Mouse (Mus musculus): ENCODE measurements around the gene Zfp579.

The Zfp579 gene

DNA sequence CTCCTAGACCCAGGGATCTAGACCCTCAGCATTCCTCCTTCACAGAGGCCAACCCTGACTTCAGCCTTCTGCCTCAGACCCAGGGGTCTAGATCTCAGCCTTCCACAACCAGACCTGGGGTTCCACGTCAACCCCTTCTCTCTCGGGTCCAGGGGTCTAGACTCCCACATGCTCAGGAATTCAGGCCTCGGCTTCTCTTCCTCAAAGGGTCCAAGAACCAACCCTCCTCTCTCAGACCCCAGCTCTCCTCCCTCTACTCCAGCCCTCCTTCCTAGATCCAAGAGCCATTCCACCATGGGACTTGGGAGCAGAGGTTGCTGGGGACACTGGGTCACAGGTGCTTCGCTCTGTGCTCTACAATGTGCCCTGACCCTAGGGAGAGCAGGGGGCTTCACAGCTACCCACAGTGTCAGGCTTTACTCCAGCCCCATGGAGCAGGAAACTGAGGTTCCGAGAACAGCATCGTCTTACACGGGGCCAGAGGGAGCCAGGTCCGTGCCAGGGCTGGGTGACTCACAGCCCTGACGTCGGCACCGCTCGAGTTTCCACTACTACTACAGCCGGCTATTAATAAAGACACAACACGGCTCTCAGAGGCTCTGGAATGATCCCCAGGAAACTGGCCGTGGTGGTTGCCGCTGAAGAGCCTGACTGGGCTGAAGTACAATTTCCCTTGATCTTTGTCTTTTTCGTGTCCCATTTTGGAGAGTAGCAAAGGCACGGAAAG lies 23.5 kb downstream of the Zfp579 start:
- in situ Hi-C loops (cut with MboI; ENCODE audit: low pct_unique_long_range_greater_than_20kb in 1 of 2, low sequenced_read_pairs in 2 of 2, unreplicated experiment in 1 of 2): no loop called here

DNA sequence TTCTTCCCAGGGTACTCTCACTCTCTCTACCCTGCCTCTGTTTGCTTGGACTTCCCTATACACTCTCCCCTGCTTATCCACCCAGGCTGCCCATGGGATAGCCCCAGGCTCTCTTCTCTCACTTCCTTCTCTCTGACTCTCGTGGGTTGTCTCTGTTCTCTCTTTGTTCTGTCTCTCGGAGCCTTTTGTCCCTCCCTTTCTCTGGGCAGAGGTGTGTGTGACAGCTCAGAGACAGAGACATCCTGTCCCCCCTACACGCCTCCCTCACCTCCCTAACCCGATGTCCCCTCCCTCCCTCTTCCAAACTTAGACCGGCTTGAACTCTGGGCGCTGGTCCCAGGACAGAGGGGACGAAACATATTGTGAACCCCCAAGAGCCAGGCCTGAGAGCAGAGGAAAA lies 24.2 kb downstream of the Zfp579 start:
- in situ Hi-C loops (cut with MboI; ENCODE audit: low pct_unique_long_range_greater_than_20kb in 1 of 2, low sequenced_read_pairs in 2 of 2, unreplicated experiment in 1 of 2): no loop called here

DNA sequence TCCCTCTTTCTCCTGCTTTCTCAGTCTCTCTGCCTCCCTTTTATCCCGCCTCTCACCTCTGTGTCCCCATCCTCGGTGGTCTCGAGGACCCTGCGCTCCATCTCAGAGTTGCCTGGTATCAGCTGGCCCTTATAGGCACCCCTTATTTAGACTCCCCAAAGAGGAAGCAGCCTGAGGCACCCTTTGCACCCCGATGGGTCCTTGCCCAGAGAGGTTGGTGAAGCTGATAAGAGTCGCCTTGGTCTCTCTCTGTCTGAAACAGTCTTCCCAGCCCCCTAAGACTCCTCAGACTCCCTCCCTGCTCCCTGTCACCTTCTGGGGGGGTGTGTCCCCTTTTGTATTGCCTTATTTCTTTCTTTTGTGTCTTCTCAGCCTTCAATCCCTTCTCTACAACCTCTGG lies 24.9 kb downstream of the Zfp579 start, which contains the start of gene Sbk3:
Gene Sbk3 (minus strand): TSS at position 101 of the 400 bp plus-strand sequence.
- in situ Hi-C loops (cut with MboI; ENCODE audit: low pct_unique_long_range_greater_than_20kb in 1 of 2, low sequenced_read_pairs in 2 of 2, unreplicated experiment in 1 of 2): no loop called here

DNA sequence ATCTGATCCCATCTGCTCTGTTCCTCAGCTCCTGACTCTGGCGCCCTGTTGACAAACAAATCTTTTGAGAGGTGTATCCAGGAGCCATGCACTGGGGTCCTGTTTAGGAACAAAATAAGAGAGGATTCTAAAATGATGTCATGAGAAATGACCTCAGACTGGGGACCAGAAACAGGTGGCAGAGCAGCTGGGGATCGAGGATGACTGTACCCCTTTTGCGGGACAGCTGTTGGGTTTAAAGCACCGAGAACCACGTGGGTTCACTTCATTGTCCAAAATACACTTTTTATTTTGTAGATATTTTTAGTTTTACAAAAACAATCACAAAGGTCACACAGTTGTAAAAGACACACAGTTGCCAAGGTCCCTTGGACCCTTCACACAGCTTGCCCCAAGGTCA lies 31.0 kb downstream of the Zfp579 start:
- in situ Hi-C loops (cut with MboI; ENCODE audit: low pct_unique_long_range_greater_than_20kb in 1 of 2, low sequenced_read_pairs in 2 of 2, unreplicated experiment in 1 of 2): no loop called here

DNA sequence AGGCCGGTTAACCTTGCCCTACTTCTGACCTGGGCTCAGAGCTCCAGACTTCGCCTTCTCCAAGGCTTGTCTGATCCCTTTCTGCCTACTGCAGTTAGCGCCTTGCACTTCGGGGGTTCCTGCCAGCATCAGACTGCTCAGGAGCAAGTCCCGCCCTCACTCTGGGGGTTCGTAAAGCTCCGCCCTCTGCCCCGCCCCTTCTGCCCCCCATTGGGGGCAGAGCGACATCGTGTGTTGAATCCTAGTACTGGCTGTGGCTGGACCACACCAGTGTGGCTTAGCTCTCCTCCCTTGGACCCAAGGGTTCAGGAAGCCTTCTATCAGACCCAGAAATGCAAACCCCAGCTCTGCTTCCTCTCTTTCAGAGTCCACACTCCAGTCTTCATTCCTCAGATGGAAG lies 31.7 kb downstream of the Zfp579 start, which contains the start of gene Sbk2:
Gene Sbk2 (minus strand): TSS at position 135 of the 400 bp plus-strand sequence.
- in situ Hi-C loops (cut with MboI; ENCODE audit: low pct_unique_long_range_greater_than_20kb in 1 of 2, low sequenced_read_pairs in 2 of 2, unreplicated experiment in 1 of 2): no loop called here

DNA sequence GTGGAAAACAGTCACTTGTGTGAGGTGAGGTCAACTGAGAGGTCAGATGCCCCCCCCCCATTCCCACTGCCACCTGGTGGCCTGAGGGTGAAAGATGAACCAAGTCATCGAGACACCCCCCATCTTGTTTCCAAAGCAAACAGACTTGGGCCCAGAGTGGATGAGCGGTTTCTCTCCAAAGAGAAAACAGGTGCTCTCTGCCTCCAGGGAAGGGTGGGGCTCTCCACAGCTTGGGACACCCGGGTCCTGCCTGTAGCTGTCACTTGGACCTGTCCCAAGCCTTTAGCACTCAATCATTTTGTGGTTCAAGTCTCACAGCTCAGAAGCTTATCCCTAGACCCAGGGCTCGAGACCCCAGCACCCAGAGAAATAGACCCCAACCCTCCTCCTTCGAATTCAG lies 32.4 kb downstream of the Zfp579 start:
- in situ Hi-C loops (cut with MboI; ENCODE audit: low pct_unique_long_range_greater_than_20kb in 1 of 2, low sequenced_read_pairs in 2 of 2, unreplicated experiment in 1 of 2): no loop called here

DNA sequence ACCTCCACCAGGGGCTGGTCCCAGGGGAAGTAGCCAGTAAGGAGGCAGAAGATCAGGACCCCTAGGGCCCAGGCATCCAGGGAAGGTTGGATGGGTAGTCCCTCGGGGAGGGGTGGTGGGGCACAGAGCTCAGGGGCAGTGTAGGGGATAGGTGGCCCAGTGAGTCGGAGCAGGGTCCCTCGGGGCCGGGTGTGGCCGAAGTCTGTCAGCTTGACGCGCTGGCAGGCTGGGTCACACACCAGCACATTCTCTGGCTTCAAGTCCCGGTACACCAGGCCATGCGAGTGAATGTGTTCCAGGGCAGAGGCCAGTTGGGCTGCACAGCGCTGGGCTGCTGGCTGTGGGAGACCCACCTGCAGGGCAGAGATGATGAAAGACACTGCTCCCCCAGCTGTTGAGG lies 38.6 kb downstream of the Zfp579 start:
- in situ Hi-C loops (cut with MboI; ENCODE audit: low pct_unique_long_range_greater_than_20kb in 1 of 2, low sequenced_read_pairs in 2 of 2, unreplicated experiment in 1 of 2): no loop called here

DNA sequence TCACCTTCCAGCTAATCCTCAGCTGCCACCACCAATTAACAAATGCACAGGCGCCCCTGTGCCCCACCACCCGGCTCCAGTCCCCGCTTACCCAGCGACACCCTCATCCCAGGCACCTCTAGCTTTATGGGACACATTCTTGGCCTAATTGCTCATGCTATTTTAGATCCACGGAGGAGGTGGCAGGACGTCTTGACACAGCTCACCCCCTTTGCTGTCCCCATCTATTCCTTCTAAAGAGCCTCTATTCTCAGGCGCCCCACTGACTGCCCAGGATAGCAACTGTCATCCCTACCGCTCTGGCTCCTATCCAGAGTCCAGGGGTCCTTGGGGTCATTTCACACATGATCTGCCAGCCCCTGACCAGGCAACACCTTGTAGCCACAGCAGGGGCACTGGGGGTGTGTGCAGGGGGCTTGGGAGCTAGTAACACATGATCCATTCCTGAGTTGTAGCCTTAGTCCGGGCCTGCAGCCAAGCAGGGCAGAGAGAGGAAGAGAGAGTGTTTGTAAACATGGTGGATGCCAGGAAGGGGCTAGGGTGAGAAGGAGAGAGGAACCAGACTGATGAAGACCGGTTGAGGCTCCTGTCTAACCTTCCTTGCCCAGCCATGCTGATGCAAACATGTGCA lies 42.0 kb downstream of the Zfp579 start:
- in situ Hi-C loops (cut with MboI; ENCODE audit: low pct_unique_long_range_greater_than_20kb in 1 of 2, low sequenced_read_pairs in 2 of 2, unreplicated experiment in 1 of 2): no loop called here

DNA sequence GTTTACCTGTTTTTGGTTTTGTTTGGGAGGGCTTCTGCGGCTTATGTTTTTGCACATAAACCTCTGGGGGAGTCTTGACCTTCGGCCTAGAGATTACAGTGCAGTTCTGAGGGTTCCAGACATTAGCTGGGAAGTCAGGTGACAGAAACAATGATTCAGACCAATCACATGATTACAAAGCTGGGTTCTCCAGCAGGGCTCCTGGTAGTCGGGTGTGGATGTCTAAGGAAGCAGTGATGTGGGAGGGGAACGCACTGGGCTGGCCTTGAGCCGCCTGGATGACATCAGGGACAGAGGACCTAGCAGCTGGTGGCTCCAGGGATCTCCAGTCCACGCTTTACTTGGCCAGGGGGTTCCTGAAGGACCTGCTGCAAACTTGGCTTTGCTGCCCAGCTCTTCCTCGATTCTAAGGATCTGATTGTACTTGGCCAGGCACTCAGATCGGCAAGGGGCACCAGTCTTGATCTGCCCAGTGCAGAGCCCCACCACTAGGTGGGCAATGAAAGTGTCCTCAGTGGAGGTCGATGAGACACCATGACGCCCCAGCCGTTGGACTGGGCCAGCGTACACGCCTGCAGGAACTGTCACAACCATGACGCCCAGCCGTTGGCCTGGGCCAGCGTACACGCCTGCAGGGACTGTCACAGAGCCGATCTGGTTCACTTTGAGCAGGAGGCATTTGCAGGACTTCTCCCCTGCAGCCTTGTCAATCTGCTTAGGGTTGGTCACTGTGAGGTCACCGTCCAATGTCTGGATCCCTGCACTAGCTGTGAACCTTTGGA lies 45.2 kb downstream of the Zfp579 start:
- in situ Hi-C loops (cut with MboI; ENCODE audit: low pct_unique_long_range_greater_than_20kb in 1 of 2, low sequenced_read_pairs in 2 of 2, unreplicated experiment in 1 of 2): no loop called here

DNA sequence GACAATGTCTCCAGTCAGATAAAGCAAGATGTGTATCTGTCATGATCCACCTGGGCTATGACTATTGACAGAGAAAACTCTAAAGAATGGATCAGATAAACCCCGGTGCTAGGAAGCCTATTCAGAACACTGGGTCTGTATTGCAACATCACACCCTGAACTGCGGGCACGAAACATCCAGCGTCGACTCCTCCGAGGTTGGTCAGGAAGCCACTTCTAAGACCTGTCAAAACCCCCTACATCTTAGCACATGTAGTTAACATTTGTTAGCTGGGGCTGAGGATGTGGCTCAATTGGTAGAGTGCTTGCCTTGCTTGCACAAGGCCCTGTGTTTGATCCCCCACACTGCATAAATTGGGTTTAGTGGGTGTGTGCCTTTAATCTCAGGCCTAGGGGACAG lies 47.6 kb downstream of the Zfp579 start:
- in situ Hi-C loops (cut with MboI; ENCODE audit: low pct_unique_long_range_greater_than_20kb in 1 of 2, low sequenced_read_pairs in 2 of 2, unreplicated experiment in 1 of 2): loop anchor here in 1 of 2 experiments (10.0 kb wide), 1 partner anchor 394 kb away; no protein-coding TSS in a partner anchor

DNA sequence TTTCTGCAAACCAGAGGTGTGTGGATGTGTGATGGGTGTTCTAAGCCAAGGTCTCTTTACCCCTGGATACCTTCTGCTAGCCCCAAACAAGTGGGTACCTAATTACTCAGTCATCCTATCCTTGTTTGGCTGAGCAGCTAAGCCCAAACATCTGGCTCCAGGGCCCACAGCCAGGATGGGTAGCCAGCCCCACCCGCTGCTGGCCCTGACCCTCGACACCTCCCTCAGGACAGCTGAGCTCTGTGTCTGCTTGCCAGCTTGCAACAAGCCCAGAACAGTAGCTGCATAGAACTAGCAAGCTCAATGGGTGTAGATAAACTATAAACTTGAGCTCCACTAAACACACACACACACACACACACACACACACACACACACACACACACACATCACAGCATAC lies 48.1 kb downstream of the Zfp579 start:
- in situ Hi-C loops (cut with MboI; ENCODE audit: low pct_unique_long_range_greater_than_20kb in 1 of 2, low sequenced_read_pairs in 2 of 2, unreplicated experiment in 1 of 2): loop anchor here in 1 of 2 experiments (10.0 kb wide), 1 partner anchor 393 kb away; no protein-coding TSS in a partner anchor

DNA sequence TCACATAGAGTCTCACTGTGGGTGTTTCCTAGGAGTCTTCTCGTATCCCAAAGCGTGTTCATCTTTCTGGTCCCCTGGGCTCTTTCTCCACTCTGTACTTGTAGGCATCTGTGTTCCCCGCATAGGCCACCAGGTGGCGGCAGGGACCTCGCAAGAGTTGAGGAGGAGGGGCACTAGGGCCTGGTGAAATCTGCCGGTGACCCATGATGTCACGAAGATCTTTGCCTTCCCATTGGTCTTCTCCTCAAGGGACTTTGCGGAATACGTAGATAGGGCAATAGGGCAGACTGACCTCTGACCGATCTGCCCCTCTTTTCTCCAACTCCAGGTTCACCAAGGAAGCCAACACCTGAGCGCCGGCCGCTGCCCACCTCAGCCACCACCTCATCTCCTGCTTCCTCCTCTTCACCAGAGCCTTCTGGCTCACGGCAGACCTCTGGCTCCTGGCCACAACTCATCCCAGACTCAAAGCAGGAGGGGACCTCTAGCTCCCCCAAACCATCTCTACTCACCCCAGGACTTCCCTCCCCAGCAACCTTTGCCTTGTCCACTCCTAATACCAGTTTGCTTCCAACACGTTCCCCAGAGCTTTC lies 52.6 kb downstream of the Zfp579 start:
- in situ Hi-C loops (cut with MboI; ENCODE audit: low pct_unique_long_range_greater_than_20kb in 1 of 2, low sequenced_read_pairs in 2 of 2, unreplicated experiment in 1 of 2): loop anchor here (5.0 to 10.0 kb wide), 3 partner anchors 34 to 389 kb away; no protein-coding TSS in a partner anchor

DNA sequence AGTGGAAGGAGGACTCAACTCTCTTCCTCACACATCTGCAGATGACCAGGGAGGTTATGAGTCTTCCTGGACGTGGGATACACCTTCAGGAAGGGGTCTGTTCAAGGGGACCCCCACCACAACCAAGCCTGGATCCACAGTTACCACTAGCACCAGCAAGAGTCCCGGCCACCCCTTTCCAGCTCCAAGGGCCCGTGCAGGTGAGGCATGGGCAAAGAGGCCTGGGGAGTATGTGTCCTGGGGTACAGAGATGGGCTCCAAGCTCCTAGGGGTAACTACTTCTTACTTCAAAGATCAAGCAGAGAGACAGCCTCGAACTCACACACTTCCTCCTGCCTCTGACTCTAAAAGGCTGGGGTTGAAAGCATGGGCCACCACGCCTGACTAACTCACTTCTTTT lies 53.3 kb downstream of the Zfp579 start:
- in situ Hi-C loops (cut with MboI; ENCODE audit: low pct_unique_long_range_greater_than_20kb in 1 of 2, low sequenced_read_pairs in 2 of 2, unreplicated experiment in 1 of 2): loop anchor here (5.0 to 10.0 kb wide), 3 partner anchors 35 to 388 kb away; no protein-coding TSS in a partner anchor

DNA sequence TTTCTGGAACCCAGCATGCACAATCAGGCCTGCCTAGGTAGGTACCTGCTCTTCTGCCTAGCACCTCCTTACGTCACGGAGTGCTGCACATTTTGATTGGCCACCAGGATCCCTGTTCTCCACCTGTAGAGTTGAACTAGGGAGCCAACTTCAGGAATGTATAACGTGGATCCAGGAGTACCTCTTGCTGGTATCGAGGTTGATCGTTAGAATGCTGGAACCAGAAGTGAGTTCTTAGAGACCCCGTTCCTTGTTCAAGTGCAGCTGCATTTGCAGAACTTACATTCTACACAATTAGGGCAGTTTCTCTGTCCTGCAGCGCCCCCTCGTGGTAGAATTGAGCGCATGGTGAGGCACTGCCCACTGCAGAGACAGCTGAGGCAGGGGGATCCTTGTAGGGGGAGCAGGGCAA lies 55.9 kb downstream of the Zfp579 start:
- in situ Hi-C loops (cut with MboI; ENCODE audit: low pct_unique_long_range_greater_than_20kb in 1 of 2, low sequenced_read_pairs in 2 of 2, unreplicated experiment in 1 of 2): loop anchor here (5.0 to 10.0 kb wide), 3 partner anchors 37 to 385 kb away; no protein-coding TSS in a partner anchor

DNA sequence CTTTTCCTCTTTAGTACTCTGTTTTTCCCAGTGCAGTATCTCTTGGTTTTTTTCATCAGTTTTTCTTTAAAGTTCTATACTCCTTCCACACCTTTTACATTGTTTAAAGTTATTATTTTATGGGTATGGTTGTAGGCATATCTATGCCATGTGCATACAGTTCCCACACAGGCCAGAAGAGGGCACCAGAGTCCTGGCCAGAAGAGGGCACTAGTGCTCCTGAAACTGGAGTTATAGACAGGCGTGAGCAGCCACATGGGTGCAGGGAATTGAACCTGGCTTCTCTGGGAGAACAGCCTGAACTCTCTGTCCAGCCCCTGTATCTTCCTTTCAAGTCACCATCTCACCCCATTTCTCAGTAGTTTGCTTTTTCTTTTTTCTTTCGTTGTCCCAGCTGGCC lies 57.5 kb downstream of the Zfp579 start:
- in situ Hi-C loops (cut with MboI; ENCODE audit: low pct_unique_long_range_greater_than_20kb in 1 of 2, low sequenced_read_pairs in 2 of 2, unreplicated experiment in 1 of 2): no loop called here

DNA sequence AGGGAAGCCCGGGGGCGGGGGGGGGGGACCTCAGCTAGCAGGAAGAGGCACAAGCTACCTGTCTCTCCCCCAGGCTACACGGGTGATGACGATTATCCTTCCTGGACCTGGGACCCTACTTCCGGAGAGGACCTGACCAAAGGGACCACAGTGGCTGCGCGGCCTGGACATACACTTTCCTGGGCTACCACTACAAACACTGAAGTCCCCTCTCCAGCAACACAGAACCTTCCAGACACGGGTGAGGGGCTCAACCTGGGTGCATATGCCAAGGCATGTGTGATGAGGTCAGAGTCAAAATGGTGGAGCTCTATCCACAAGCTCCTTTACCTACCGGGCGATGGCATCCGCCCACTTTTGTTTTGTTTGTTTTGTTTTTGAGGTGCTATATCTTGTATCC lies 58.6 kb downstream of the Zfp579 start:
- in situ Hi-C loops (cut with MboI; ENCODE audit: low pct_unique_long_range_greater_than_20kb in 1 of 2, low sequenced_read_pairs in 2 of 2, unreplicated experiment in 1 of 2): no loop called here

DNA sequence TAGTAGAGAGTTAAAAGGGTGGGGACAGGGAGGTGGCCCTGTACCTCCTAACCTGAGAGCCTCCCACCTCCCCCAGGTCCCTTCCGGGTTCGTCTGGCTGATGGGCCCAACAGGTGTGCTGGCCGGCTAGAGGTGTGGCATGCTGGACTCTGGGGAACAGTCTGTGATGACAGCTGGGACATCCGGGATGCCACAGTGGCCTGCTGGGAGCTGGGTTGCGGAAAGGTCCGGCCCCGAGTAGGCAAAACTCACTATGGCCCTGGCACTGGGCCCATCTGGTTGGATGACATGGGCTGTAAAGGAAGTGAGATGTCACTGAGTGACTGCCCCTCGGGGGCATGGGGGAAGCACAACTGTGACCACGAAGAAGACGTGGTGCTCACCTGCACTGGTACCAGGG lies 59.1 kb downstream of the Zfp579 start:
- in situ Hi-C loops (cut with MboI; ENCODE audit: low pct_unique_long_range_greater_than_20kb in 1 of 2, low sequenced_read_pairs in 2 of 2, unreplicated experiment in 1 of 2): no loop called here

DNA sequence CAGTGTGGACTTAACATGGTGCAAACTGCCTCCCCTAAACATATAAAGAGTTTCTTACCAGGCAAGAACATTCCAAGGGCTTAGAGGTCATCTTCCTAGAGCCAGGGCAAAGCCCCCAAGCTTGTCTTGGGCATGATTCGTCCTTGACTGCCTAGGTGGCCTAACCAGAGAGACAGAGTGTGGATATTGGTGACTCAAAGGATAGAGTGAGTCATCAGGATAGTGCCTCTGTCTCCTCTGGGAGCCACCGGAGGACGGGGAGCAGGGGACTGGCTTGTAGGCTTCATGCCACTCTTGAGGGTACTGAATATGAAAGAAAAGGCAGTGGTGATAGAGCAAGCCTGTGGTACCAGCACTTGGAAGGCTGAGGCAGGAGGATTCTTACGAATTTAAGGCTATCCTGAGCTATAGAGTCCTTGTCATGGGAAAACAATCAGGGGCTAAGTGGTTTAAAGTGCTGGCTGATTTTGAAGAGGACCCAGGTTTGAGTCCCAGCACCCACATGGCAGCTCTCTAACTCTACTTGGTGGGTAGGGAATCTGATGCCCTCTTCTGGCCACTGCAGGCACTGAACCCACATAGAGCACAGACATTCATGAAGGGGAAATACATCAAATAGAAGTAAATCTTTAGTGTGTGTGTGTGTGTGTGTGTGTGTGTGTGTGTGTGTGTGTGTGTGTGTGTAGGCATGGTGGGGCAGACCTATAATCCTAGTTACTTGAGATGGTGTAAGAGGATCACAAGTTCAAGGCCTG lies 61.6 kb downstream of the Zfp579 start:
- in situ Hi-C loops (cut with MboI; ENCODE audit: low pct_unique_long_range_greater_than_20kb in 1 of 2, low sequenced_read_pairs in 2 of 2, unreplicated experiment in 1 of 2): no loop called here
